Mouse (Mus musculus): ENCODE results near the gene Mpp3.

- no peak for TF ChIP-seq CTCF (IDR thresholded peaks at IDR 0.05; ENCODE audit: low read depth)
- TF ChIP-seq EP300 (IDR thresholded peaks at IDR 0.05; ENCODE audit: low read depth), result peak; percentile 86
These were observed 34.2 kb downstream of the Mpp3 start for GRCm38 (mm10) chr11:101994100-101994499.
